Mouse (Mus musculus) CD4-positive, CD25-positive, alpha-beta regulatory T cell, adult 2 months (primary cell): Measurements from ENCODE around the gene Map4k2.
"Not testable (repeated sequence)": the region's sequence is repeated elsewhere in the genome, so short reads cannot be mapped to it uniquely, and the experiment has no call there.

ENCODE experiments used
- DNase-seq: peaks from one replicate; pipeline ENCODE4 v3.0.0-alpha.2; 2012; ENCODE audit warnings: low read depth, low spot score

Gene Map4k2

DNA sequence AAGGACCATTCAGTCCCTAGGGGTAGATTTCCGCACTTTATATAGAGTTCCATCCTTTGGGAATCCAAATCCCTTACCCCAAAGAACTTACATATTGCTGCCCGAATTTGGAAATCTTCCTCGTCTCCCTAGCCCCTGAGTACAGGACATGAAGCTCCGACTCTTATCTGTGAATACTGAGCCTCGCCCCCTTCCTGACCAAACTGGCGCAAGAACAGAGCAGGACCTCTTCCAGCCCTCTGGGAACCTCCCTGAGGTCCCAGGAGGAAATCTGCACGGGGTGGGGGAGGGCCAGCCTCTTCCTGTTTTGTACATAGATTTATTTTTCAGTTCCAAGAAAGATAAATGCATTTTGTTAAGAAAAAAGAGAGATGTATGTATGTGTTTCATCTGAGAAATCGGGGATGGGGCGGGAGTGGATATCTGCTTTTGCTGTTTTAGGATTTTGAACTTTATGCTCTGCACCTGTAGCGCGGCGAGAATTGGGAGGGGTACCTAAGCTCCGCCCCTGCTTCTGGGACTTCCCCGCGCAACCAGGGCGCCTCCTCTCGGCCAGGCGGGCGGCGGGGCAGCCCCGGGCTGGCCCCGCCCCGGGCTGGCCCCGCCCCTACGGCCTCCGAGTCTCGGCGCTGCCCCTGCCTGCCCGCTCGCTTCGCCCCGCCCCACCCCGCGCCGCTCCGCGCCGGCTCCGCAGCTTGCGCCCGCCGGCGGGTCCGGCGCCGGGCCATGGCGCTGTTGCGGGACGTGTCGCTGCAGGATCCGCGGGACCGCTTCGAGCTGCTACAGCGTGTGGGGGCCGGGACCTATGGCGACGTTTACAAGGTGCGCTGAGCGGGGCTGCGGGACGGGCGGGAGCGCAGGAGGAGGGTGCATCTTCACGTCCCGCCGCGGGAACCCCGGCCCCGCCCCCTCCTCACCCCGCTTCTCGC is at the start of gene Map4k2:
Gene Map4k2 (plus strand): TSS at position 612 of the 929 bp plus-strand sequence.
- DNase-seq = peak; percentile 95

DNA sequence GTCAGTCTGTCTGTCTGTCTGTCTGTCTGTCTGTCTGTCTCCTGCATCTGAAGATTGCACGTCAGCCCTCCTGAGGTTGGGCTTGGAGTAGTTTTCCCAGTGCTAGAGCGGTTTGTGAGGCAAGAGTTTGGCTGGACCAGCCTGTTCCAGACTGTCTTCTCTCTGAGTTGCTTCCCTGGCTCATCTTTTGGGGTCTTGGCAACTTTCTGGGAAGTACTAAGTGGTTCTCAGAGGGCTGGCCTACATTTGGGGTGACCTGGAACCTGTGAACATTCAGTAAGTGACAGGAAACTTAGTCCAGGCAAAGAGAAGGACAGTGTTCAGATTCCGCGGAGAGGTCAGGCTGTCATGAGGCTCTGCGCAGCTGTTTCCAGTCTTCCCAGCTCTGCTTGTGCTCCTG is 48.7 kb upstream of the Map4k2 start:
- DNase-seq = no peak

DNA sequence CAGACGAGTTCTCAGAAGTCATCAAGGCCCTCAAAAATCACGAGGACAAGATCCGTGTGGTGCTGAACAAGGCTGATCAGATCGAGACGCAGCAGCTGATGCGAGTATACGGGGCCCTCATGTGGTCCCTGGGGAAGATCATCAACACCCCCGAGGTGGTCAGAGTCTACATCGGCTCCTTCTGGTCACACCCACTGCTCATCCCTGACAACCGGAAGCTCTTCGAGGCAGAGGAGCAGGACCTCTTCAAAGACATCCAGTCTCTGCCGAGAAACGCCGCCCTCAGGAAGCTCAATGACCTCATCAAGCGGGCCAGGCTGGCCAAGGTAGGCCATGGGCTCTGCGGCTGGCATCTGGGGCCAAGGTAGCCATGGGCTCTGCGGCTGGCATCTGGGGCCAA is 46.6 kb upstream of the Map4k2 start:
- no peak for DNase-seq

DNA sequence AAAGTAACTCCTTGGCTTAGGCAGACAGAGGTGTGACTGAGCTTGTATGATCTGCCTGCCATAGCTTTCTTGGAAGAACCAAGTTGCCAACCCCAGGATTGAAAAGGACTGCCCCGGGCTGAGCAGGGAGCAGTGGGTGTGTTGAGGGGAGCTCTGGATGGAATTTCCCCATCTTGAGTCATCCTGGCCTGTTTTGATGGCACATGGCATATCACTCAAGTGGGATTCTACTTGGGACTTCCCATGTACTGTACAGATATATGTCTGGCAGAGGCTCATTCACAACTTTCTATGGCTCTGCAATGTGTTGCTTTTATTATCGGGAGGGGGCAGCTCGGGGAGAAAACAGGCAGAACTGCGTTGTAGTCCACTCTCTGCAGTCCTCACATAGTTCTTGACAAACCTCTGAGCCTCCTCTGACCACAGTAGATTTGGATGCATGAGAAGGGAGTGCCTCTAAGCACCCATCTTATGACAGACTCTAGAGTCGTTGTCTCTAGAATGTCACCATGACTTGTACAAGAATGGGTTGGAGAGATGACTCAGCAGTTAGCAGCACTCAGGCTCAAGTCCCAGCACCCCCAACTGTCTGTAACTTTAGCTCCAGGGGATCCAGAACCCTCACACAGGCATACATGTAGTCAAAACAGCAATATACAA is 44.3 kb upstream of the Map4k2 start:
- no peak for DNase-seq

DNA sequence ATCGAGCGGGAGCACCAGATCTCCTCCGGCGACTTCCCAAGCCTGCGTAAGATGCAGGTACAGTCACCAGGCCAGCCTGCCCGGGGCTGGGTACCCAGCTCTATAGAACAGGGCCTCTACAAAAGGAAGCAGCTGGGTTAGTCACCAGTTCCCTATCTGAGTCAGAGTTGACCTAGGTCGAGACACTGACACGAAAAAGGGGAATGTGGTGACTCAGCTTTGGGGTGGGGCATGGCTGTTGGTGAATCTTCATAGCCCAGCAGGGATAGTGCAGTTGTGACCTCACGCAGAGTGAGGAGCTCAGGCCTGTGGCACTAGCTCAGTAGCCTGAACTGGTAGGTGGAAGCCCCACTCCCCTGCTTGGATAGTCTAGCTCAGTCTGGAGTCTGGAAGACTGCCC is 43.3 kb upstream of the Map4k2 start:
- peak; percentile 58 for DNase-seq

DNA sequence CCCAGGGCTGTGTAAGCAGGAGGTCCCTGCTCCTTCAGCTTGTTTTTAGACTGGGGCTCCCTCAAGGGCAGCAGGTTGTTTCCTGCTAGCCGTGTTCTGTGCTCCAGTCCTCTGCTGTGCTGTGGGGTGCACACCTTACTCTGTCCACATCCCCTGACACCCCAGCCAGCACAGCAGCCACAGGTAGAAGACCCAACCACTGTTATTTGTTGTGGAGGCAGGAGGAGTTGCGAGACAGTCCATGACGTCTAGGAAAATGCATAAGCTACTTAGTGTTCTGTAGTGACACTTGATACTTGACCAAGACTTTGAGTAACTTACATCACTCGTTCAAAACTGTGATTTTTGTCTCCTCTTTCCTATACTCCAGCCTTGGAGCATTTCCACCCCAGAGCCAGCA is 41.9 kb upstream of the Map4k2 start:
- DNase-seq = no peak

DNA sequence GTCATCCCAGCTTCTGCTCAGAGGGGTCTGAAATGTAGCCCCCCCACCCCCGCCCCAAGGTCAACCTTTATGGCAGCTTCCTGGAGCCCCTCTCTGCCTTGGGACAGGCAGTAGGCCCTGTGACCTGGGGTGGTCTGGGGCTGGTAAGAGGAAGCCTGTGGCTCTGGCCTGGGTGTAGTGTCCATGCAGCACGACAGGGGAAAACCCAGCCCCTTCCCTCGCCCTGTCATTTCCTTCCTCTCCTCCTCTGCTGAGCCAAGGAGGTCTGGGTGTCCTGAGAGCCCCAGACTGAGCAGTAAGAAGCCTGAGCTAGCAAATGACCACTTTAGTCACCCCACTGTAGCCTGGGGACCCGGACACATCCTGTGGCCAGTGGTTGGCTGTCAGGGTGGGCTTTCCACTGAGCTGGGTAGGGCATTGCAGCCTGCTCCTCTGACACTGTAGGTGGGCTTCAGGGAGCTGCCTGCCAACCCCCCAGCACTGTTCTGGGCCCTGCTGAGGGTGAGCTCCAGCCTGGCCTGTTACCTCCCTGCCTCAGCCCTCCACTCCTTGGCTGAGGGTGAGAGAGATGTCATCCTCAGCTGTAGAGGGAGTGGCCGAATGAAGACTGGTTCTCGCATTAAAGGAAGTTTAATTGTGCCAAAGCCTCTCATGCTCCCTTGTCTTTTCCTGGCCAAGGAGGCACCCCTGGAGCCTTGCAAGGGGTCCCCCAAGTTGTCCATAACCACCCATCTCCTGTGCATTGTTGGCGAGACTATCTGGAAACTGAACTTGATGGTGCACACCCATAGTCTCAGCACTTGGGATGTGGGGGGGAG is 41.3 kb upstream of the Map4k2 start:
- no peak for DNase-seq

DNA sequence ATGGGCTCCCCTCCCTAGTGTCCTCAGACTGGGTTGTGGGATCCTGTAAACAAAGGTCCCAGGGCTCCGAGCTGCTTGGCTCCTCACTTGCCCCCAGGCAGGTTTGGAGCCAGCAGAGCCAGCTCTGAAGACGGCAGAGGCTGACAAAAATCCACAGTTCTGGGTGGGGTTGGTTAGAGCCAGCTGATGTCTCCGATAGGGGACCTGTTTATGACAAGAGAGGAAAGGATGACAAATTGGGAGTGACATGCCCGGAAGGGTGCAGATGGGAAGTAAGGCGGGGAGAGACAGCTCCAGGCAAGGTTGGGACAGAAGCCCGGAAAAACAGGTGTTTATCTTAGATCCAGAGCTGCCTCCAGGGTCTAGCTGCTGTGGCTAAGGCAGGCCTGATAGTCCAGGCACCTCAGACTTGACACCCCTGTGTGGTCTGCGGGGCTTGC is 40.5 kb upstream of the Map4k2 start:
- DNase-seq = no peak

DNA sequence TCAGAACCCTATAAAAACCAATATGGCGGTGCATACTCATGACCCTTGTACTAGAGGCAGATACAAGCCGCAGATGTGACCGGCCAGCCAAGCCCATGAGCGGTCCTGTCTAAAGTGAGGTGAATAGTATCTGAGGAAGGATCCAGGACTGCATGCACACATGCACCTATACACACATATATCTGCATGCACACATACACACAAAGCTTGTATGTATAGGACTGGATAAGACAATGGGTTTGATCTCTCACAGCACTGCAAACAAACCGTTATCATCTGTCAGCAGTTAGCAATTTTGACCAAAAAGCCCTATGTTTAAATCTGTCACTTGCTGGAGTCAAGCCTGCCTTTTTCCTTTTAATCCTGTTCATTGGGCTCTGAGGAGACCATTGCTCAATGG is 38.8 kb upstream of the Map4k2 start:
- DNase-seq = no peak

DNA sequence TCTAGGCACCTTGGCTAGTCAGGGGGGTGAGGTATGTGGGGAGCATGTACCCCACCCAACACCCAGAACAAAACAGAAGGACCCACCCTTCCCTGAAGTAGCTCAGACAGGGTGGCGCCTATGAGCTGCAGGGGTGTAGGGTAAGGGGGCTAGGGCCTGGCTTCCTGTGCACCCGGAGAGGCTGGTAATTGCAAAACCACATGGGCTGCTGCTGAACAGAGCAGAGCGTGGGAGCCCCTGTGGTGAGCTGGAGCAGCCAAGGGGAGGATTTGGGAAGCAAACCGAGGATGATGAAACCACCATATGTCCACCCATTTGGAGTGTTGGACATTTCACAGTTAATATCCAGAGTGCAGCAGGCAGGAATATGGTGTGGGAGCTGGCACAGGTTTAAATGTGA is 38.4 kb upstream of the Map4k2 start:
- DNase-seq = no peak

DNA sequence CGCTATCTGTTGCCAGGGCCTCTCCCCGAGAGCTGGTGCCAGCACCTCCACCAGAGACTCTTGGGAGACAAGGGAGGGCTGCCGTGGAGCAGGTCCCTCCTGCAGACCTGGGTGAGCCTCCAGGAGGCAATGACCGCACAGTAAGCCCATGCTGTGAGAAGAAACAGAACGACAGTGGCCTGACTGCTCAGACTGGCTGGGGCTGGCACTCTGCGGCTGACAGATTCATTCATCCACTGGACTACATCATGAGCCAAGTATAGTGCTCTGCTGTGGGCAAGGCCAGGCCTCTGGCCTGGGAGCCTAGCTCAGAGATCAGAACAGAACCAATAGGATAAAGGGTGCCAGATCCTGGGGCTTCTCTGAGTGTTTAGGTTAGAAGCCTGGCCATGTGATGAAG is 37.1 kb upstream of the Map4k2 start:
- no peak for DNase-seq

DNA sequence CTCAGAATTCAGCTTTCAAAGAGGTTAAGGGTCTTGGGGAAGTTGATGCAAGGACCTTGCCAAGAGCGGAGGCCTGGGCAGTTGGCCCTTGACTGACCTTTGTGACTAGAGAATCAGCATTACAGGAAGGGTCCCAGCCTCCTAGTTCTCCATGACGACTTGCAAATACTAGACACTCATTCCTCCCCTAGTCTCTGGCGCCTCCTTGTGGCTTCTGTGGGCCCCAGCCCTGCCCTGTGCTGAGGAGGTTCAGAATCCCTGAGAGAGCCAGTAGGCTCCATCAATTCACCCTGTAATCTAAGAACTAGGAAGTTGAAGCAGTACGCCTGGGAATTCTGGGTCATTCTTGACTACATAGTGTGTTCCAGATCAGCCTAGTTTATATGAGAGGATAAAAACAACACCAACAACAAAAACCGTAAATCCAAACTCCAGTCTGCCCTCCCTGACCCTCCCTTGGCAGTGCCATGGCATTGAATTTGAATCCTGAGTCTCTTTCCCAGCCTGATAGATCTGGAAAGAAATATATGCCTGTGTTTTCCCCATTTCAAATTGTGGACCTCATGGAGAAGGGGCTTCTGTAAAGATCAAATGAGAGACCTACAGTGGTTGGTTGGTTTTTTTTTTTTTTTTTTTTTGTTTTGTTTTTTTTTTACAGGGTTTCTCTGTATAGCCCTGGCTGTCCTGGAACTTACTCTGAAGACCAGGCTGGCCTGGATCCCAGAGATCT is 36.0 kb upstream of the Map4k2 start:
- peak; percentile 93 for DNase-seq

DNA sequence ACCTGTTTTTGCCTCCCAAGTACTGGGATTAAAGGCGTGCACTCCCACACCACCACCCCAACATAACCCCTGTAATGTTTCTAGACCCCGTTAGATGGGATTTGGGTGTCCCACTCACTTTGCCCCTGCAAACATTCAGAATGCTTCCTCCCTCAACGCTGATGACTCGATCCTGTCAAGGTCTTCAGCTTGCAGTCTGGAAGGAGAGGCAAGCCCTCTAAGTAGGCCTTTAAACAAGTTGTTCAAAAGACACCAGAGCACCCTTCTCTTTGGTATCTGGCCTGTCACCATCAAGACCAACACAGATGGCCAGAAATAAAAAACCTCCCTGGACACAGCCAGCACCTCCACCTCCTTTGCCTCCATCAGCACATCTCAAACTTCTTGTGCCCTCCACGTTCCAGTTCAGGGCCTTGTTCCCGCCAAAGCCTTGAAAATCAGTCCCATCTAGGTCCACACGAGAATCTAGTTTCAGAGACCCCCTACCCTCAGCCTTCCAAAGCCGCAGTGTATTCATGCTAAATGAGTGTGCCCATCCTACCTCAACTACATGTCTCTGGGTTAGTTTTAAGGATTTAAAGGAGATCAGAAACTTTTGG is 35.3 kb upstream of the Map4k2 start:
- DNase-seq = peak; percentile 13

DNA sequence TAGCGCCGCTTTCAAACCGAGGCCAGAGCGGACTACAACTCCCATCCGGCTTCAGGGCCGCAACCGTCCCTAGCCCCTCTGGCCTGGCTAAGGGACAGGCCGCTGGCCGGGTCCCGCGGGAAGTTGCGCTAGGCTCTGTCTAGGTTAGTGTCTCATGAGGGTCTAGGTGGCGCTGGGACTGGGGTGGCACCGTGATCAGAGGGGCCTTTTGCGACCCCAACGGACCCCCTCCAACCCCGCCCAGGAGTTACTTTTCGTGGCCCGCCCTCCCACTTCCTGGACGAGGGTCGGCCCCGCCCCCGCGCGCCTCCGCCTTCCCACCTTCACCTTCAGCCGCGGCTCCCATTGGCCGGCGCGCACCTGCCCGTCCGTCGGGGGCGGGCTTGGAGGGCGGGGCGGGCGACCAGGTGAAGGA is 34.8 kb upstream of the Map4k2 start, which contains the start of gene Cdc42bpg:
Gene Cdc42bpg (plus strand): TSS at position 320 of the 415 bp plus-strand sequence.
- peak; percentile 89 for DNase-seq

DNA sequence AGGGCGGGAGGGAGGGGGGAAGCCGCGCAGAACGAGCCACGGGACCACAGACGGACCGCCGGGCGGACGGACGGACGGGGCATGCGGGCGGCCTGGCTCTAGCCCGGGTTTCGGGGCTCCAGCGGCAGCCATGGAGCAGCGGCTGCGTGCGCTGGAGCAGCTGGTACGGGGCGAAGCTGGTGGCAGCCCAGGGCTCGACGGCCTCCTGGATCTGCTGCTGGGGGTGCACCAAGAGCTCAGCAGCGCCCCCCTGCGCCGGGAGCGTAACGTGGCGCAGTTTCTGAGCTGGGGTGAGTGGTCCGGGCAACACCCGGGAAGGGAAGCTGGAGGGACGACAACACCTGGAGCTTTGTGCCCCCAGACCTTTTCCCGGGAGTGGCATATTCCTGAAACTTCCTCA is 34.3 kb upstream of the Map4k2 start:
- peak; percentile 91 for DNase-seq

DNA sequence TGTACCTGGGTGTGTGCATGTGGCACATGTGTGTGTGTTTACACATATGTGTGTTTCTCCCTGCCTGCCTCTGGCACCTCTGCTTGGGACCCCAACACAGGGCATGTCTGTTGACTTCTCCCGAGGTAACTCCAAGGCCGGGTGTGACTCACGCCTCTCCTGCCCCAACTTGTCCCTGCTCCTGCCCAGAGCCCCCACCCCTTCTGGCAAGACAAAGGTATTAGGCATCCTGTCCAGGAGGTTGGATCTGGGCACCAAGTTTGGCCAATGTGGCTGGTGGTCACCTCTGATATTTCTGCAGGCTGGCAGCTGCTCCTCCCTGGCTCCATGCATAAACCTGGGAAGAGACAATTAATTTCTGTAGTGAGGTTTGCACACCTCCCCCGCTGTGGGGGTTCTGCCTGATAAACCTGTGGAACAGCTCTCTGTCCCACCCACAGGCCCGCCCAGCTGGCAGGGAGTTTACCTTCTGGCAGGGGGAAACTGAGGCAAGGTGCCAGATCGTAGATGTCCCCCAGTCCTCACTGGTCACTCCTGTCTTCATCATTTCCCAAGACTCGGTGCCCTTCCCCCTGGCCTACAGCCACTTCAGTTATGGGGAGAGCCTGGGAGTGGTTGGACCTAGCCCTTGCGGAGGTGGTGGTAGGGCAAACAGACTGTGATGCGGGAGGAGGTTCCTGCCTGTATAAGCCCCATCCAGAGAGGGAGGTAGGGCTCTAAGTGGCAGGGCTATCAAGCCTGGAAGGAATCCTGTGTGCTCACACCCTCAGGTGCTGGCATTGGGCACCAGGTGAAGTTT is 33.0 kb upstream of the Map4k2 start:
- no peak for DNase-seq

DNA sequence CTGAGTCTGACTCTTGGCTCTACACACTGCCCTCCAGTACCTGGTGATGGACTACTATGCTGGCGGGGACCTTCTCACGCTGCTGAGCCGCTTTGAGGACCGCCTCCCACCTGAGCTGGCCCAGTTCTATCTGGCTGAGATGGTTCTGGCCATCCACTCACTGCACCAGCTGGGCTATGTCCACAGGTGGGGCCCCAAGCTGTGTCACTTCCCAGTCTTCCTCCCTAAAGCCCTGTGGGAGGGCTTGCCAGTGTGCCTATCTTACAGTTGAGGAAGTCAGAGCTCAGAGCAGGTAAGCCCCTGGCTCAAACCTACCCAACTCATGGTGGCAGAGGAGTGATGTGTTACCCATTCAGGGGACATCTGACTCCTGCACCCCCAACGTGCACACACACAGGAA is 30.8 kb upstream of the Map4k2 start:
- no peak for DNase-seq

DNA sequence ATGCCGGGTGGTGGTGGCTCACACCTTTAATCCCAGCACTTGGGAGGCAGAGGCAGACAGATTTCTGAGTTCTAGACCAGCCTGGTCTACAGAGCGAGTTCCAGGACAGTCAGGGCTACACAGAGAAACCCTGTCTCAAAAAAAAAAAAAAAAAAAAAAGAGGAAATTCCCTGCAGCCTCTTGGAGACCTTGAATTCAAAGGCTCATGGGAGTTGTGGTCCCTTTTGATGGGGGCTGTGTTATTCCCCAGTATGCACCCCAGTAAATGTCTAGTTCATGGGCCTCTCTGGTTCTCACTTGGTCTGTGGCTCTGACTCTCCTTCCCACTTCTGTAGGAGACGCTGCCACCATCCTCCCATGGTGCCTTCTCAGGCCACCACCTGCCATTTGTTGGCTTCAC is 29.2 kb upstream of the Map4k2 start:
- DNase-seq = not testable (repeated sequence)

DNA sequence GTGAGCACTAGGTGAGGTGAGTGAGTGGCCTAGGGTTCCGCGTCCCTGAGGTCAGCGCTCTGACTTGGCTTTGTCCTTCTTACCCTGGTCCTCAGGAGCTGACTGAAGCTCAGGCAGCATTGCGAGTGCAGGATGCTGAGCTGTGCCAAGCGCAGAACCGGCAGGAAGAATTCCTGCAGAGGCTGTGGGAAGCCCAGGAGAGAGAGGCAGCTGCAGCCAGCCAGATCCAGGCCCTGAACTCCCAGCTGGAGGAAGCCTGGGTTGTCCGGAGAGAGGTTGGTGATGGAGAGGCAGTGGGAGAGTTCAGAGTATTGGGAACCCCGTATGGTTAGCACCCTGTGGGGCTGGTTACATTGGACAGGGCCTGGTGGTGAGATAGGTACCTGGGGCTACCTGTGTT is 27.1 kb upstream of the Map4k2 start:
- DNase-seq = no peak

DNA sequence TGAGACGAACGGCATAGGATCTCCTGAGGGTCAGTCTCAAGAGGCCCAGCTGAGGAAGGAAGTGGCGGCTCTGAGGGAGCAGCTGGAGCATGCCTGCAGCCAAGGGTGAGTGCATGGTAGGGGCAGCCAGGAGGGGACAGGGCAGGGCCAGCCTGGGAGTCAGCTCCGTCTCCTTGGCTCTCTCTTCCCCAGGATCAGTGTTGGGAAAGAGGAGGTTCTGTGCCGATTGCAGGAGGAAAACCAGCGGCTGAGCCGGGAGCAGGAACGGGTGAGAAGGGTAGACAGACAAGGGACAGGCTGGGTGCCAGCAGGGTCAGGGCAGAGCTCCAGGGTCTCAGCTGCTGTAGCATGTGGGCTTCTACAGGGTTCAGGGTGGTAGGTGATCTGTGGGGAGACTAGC is 26.4 kb upstream of the Map4k2 start:
- no peak for DNase-seq
